Mouse (Mus musculus) kidney, adult 9 months (tissue): Measurements from ENCODE around the gene Dis3l2.

Experiments
- DNase-seq: peaks from one replicate; pipeline ENCODE4 v3.0.0; 2022

The Dis3l2 gene

GRCm38 (mm10) chr1:86916355-86916984 is 212.9 kb downstream of the Dis3l2 start:
- no peak for DNase-seq

- peak; percentile 89 for DNase-seq
These were observed 222.2 kb downstream of the Dis3l2 start for GRCm38 (mm10) chr1:86925776-86926175.

- DNase-seq: no peak
These were observed 228.2 kb downstream of the Dis3l2 start for GRCm38 (mm10) chr1:86931606-86932379.

GRCm38 (mm10) chr1:86932810-86933209 is 229.2 kb downstream of the Dis3l2 start:
- no peak for DNase-seq

GRCm38 (mm10) chr1:86933656-86934055 is 230.0 kb downstream of the Dis3l2 start:
- DNase-seq: no peak

GRCm38 (mm10) chr1:86951501-86952205 is 248.0 kb downstream of the Dis3l2 start:
- DNase-seq: peak; percentile 45

- DNase-seq: no peak
These were observed 252.2 kb downstream of the Dis3l2 start for GRCm38 (mm10) chr1:86955801-86956200.

- DNase-seq: peak; percentile 66
These were observed 264.8 kb downstream of the Dis3l2 start for GRCm38 (mm10) chr1:86968261-86968964.

GRCm38 (mm10) chr1:86969173-86969725 is 265.6 kb downstream of the Dis3l2 start:
- no peak for DNase-seq

- DNase-seq: no peak
These were observed 269.1 kb downstream of the Dis3l2 start for GRCm38 (mm10) chr1:86972693-86973092.

- DNase-seq: no peak
These were observed 273.4 kb downstream of the Dis3l2 start for GRCm38 (mm10) chr1:86977018-86977417.

- no peak for DNase-seq
These were observed 282.8 kb downstream of the Dis3l2 start for GRCm38 (mm10) chr1:86986372-86986771.

- no peak for DNase-seq
These were observed 289.2 kb downstream of the Dis3l2 start for GRCm38 (mm10) chr1:86992849-86993248.

GRCm38 (mm10) chr1:86994023-86994422 is 290.4 kb downstream of the Dis3l2 start:
- no peak for DNase-seq

GRCm38 (mm10) chr1:86998051-86998450 is 294.4 kb downstream of the Dis3l2 start:
- no peak for DNase-seq

GRCm38 (mm10) chr1:87001365-87001764 is 297.8 kb downstream of the Dis3l2 start:
- no peak for DNase-seq

GRCm38 (mm10) chr1:87002545-87003168 is 299.0 kb downstream of the Dis3l2 start:
- no peak for DNase-seq

GRCm38 (mm10) chr1:87003169-87003552 is 299.6 kb downstream of the Dis3l2 start:
- DNase-seq: no peak

- DNase-seq: no peak
These were observed 302.8 kb downstream of the Dis3l2 start for GRCm38 (mm10) chr1:87006425-87006824.

- DNase-seq: no peak
These were observed 304.6 kb downstream of the Dis3l2 start for GRCm38 (mm10) chr1:87008211-87008610.

- DNase-seq: no peak
These were observed 305.5 kb downstream of the Dis3l2 start for GRCm38 (mm10) chr1:87009156-87009555.

GRCm38 (mm10) chr1:87010629-87011330 is 307.2 kb downstream of the Dis3l2 start:
- no peak for DNase-seq
